Mouse (Mus musculus) lung, postnatal 10 days (tissue): ENCODE measurements at regions not wholly inside any gene's neighbourhood (a gene's known extent, or its start where the extent isn't known, plus 50 kb on each side); places are given as distances from the start of the nearest gene placed in this dataset.
"Not testable (repeated sequence)": the region's sequence is repeated elsewhere in the genome, so short reads cannot be mapped to it uniquely, and the experiment has no call there.

Experiments used
- DNase-seq: peaks from one replicate; pipeline ENCODE4 v3.0.0; 2021

- DNase-seq, result no peak
These were observed 123.6 kb downstream of the Tnfrsf21 start for GRCm38 (mm10) chr17:43139916-43140315.

DNA sequence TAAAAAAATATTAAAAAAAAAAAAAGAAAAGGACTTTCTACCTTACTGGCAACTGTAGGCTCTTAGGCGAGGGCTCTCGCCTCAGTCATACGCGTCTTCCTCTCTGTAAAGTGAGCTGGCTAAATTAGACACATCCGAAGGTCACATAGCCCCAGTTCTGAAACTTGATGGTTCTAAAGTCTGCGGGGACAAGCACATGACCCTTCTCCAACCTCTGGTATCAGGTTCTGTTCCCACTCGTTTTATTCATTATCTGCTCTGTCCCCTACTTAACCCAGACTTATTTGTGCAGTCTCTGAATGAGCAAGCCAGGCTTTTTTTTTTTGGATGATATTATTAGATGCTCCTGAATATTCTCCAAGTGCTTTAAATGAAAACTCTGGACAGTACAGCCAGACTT is 125.4 kb downstream of the Tnfrsf21 start:
- DNase-seq, result no peak

DNA sequence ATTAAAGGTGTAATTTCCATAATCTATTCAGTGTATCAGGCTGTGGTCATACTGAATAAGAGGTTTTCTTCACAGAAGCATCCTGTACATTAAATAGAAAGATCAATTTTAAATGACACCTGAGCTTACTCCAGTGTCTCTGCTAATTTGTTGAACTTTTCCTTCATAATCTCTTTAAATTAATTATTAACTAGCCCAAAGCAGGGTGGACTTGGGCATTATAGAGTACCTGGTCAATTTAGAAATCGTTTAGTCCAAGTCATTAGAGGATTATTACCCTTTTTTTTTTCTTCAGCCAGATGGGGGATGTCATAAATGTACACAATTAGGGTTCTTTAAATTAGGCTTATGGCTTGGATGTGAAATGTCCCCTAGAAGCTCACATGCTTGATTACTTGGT is 124.4 kb upstream of the Adgrf1 start:
- no peak for DNase-seq

DNA sequence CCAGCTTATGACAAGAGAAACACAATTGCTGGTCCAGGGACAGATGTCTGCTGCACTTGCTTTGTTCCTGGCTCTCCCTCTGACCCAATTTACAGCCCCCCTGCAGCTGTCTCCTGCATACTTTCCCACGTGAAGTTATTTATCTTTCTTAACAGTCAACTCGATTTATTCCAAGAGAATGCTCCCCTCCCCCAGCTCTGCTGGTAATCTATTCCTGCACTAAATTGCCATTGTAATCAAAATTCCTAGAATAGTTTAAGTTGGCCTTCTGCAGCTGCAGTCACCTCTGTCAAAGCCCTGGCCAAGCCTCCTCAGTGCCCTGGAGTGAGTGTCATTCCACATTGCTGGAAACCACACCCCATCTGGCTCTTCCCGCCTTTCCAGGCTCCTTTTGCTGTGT is 122.2 kb upstream of the Adgrf1 start:
- no peak for DNase-seq

- DNase-seq, result no peak
These were observed 117.5 kb upstream of the Adgrf1 start for GRCm38 (mm10) chr17:43152620-43153019.

- not testable (repeated sequence) for DNase-seq
These were observed 114.9 kb upstream of the Adgrf1 start for GRCm38 (mm10) chr17:43155271-43155670.

- no peak for DNase-seq
These were observed 114.0 kb upstream of the Adgrf1 start for GRCm38 (mm10) chr17:43156116-43156515.

DNA sequence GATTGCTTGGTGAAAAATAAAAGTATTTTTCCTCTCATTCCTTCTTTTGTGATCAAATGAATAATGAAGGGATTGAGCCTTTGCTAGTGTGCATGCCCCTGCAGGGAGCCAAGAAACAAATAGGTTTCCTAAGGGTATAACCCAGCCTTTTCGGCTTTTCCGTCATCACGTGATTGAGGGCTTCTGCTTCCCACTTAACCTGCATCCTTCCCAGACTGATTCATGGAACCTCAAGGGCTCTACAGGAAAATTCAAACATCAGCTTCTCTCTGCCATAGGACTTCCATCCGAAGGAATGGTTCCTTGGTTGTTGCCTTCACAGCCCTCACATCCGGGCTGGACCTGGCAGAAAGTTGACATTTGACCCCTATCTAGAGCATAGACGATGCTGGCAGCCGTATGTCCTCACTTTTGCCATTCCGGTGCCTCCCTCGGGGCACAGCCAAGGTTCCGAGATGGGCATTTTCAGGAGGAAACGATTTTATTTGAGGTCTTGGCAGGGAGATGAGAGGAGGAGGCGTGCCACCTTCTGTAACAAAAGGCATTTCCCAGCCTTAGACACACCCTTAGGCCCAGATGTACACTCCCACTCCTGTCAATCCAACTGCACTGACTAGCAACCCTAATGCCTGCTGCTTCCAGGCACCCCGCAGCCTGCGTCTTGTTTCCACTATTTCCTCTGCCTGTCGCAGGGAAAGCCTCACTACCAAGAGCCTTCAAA is 112.2 kb upstream of the Adgrf1 start:
- peak; percentile 57 for DNase-seq

DNA sequence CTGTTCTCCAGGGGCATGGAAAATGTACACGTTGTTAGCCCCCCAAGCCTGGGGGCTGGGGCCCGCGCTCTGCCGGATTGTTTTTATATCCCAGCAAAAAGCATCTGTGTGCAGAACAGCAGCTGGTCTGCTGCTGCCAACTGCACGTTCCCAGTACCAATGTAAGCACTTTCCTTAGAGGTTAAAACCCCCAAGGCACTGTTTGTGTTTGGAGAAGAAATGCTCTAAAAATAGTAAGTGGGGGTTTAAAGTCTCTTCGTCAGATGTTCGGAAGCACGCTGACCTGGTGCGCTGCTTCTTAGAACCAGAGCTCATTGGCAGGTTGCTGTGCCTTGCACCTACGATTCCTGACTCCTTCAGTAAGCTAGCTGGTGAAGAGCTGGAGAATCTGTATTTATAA is 111.4 kb upstream of the Adgrf1 start:
- peak; percentile 27 for DNase-seq

DNA sequence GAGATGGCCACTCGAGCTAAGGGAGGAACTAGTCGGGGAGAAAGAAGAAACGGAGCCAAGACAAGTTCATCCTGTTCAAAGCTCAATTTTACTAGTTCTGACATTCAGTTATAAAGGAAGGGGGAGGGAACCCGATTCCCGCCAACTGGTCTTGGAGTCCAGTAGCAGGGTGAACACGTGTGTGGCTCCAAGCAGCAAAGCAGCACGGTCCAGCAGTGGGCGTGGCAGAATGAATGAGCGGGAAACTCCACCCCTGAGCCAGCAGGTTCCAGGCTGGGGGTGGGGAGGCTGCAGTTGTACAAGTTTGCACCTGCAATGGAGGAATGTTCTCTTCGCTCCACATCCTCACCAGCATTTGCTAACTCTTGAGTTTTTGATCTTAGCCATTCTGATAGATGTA is 108.8 kb upstream of the Adgrf1 start:
- DNase-seq, result not testable (repeated sequence)

DNA sequence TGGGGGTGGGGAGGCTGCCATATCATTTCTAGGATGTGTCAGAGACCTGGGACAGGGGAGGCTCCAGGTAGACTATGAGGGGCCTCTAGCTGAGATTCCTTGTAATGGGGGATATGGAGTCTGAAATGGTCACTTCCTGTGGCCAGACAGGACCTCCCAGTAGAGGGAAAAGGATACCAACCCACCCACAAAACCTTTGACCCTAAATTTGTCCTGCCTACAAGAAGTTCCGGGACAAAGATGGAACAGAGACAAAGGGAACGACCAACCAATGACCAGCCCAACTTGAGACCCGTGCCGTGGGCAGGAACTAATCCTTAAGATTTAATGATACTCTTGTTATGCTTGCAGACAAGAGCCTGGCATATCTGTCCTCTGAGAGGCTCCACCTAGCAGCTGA is 107.0 kb upstream of the Adgrf1 start:
- DNase-seq, result no peak

GRCm38 (mm10) chr17:43166091-43166490 is 104.0 kb upstream of the Adgrf1 start:
- no peak for DNase-seq

GRCm38 (mm10) chr17:43169435-43169834 is 100.7 kb upstream of the Adgrf1 start:
- no peak for DNase-seq

DNA sequence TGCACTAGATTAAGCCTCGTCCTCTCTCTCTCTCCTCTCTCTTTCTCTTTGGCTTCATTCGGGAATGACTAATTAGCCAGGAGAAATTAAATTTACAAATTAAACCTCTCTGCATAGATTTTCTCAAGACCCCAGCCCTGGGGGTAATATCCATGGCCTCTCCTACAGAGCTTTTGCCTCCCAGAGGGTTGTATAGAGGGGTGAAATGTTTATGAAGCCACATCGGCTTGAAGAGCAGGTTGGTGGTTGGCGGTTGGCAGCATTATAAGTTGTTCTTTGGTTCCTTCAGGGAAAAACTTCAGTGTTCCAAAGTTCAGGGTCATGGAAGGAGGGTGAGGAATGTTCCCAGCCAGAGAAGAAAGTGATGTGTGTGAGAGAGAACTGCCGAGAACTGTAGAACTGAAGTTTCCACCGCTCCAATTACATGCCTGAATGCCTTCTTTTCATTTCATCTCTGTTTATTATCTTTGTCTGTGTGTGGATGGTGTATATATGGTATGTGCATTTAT is 97.4 kb upstream of the Adgrf1 start:
- no peak for DNase-seq

DNA sequence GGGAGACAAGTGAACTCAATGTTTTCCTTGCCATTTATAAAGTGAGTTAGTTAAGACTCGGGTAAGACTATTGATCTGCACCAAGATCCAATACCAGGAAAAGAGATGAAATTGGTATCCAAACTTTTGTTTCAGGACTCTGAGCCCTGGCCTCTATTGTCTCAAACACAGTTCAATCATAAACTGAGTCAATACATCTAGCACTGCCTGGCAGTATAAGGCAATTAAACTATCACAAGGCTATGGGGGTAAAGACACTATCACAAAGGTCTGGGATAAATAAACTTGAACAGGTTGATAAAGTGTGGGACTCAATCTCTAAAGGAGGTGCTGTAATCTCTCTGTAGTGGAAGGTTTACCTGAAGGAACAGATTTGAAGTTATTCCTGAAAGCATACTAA is 95.3 kb upstream of the Adgrf1 start:
- DNase-seq, result no peak

DNA sequence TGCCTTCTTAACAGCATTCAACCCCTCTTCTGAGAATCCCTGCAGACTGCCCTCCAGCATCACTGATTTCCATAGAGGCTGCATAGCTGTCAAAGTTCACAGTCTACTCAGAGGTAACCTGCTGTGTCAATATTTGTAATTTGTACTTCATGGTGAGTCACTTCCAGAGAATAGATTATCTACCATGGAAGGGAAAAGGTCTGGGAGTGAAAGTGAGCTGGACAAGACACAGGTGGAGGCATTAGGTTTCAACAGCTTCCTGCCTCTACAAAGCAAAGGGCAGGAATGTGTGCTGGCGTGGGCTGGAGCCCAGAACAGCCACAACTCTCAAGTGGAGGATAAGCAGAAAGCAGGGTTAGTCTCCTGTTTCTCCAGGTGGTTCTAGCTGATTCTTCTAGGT is 92.9 kb upstream of the Adgrf1 start:
- DNase-seq, result no peak

DNA sequence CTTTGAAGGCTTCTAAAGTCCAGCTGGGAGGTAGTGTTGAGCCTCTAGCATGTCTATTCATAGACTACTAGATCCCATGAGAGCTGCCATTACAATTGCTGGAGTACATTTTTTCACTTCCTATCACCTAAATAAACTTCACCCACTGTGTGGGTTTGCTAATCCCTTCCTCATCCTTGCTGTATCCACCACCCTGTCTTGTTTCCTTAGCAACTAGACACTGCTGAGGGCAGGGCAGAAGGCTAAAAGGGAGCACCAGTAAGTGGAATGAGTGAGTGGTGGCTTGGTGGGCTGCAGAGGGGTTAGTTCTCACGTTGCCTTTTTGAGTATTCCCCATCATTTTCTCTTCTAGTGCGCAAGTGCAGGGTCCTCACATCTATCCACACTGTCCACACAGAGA is 80.1 kb upstream of the Adgrf1 start:
- no peak for DNase-seq

DNA sequence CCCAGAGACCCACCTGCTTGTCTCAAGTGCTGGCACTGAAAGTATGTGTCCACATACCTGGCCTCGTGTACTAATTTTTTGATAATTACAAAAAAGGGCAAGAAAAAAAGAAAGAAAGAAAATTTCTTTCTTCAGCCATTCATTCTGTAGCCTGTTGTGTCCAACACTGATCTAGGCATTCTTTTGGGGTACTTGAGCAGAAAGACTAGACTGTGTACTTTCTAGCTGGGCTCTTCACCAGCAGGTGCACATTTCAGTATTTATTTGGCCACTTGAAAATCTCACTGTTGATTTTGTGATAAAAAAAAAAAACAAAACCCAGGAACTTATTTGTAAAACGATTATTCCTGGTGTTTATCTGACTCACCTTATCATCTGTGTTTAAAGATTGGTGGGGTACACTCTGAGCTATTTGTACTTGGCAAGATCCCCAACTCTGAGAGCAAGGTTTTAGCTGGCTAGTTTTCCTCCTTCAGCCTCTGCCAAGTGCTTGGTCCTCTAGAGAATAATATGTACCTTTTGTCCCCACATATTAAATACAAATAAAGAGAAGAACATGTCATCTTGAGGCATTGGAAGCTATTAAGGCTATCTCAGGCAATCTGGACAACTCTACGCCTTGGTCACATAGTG is 79.2 kb upstream of the Adgrf1 start:
- peak; percentile 12 for DNase-seq

DNA sequence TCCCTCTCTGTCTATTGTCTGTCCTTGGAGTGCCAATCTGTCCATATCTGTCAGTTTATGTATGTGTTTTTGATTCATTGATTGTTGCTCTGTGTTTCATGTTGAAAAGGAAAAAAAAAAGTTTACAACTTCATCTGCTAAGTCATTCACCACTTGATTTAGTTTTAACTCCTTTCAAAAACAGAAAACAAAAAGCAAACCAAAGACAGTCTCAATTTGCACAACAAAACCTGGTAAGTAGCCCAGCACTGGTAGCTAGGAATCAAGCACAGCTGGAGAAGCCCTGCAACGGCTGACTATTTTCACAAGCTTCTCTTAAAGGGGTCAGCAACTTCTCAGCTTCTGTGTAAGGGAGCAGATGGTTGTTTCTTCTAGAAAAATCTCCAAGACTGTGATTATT is 72.9 kb upstream of the Adgrf1 start:
- no peak for DNase-seq

GRCm38 (mm10) chr17:43200832-43201231 is 69.3 kb upstream of the Adgrf1 start:
- no peak for DNase-seq

GRCm38 (mm10) chr17:43206701-43207470 is 63.2 kb upstream of the Adgrf1 start:
- DNase-seq, result no peak

DNA sequence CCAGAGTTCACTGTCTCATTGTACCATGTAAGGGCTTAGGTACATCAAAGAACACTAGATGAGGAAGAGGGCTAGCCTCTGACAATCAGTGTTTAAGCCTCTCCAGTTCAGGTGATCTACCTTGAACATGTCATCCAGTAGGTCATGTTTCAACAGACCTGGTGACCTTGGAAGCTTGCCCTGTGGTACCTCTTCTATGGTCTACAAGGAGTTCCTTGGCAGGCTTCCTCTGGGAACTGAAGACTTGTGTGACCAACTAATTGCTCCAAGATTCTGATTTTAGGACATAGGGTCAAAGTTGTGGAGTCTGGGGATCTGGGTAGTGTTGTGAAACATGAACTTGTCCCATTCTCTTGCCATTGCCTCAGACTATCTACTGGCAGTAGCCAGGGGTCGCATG is 60.4 kb upstream of the Adgrf1 start:
- DNase-seq, result no peak

DNA sequence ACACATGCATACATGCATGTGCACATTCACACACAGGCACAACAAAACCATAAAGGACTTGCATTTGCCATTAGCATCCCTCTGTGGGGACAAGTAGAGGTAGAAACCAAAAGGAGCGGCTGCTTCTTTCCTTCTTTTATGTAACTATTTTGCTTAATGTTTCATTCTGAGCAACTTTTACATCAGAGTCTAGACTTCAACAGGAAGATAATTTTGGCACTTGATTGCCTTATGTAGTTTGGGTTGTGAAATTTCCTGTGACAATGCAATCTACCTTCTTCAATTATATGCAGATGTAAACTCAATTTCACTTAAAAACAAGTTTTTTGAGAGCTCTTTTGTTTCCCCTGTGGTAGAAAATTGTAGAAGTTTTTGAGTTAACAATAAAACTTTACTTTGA is 56.1 kb upstream of the Adgrf1 start:
- DNase-seq, result no peak

DNA sequence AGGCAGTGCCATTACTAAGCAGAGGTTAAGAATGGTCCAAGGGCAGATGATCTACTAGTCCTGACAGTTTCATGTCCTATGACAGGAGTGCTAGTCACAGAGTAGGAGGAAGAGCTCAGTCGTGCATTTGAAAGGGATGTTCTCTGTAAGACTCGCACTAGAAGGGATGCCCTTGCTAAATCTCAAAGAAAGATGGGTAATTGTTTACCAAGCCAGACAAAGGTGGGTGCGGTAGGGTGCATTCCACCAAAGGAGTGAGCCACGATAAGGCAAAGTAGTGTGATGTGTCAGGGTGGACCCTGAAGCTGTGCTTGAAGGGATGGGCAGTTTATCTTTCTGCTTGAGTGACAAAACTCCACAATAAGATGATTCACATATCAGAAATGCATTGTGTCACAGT is 50.5 kb upstream of the Adgrf1 start:
- no peak for DNase-seq
